Mouse (Mus musculus): ENCODE measurements around the gene Tmem163.

Gene Tmem163

DNA sequence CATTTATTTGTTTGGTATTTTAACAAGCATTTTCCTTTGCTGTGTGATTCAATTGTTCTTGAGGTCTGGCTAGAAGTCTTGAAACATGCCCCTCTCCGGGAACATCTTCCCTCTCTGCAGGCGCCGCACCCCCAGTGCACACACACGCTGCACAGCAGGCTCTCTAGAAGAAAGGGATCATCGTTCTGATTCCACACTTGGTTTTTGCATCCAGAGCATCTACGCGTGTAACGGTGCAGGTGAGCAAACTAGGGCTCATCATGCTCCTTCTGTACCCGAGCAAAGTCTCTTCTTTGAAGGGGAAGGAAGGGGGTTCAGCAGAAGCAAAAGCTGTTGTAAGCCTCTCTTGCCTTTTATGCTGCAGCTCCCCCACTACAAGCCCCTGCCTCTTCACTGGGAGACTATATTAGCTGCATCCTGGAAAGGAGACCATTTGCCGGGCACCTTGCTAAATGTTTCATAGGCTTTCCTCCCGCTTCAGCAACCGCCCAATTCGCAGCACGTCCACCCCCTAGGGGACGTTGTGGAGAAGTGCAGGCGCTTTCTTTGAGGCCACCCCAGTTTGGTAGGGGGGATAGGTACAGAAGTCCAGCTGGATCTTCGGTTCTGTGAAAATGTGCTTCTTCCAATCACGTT lies at the start of gene Tmem163:
TSS of gene Tmem163 (minus strand) at position 51 of the 636 bp plus-strand sequence.
- in situ Hi-C loops (cut with MboI, MseI), result loop anchor here (5.0 to 10.0 kb wide), 2 partner anchors 182 to 665 kb away; no protein-coding TSS in a partner anchor

DNA sequence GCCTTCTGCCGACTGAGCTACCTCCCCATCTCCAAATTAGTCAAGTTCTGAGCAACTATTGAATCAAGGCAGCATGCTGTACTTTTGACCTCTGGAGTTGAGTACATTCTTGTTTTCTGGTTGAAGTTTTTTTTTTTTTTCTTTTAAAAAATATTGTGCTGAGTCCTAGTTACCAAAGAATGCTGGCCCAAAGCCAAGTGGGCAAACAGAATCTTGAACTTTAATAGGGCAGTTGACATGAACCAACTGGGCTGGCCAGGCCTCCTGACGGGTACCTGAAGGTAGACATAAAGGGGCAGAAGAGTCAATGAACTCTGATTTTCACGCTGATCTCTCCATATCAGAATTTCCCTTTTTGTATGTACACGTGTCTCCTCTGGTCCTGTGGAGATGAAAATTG lies 49.7 kb upstream of the Tmem163 start, which contains the start of gene Acmsd:
TSS of gene Acmsd (plus strand) at position 318 of the 400 bp plus-strand sequence.
- in situ Hi-C loops (cut with MboI, MseI), result no loop called here

DNA sequence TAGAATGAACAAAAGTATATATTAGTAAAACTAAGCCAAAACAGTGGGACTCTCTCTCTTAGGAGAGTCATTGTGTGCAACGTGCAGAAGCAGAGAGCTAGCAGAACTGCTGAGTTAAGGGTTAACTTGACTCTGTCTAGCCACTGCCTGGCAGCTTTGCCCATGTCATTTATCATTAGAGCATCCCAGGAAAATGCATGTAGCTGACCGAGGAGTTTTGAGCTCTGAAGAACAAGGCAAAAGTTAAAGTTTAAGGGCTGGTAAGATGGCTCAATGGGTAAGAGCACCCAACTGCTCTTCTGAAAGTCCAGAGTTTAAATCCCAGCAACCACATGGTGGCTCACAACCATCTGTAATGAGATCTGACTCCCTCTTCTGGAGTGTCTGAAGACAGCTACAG lies 44.2 kb upstream of the Tmem163 start:
- in situ Hi-C loops (cut with MboI, MseI), result no loop called here

- in situ Hi-C loops (cut with MboI, MseI), result no loop called here
Observed at GRCm38 (mm10) chr1:127718290-127718689, 38.9 kb upstream of the Tmem163 start.

DNA sequence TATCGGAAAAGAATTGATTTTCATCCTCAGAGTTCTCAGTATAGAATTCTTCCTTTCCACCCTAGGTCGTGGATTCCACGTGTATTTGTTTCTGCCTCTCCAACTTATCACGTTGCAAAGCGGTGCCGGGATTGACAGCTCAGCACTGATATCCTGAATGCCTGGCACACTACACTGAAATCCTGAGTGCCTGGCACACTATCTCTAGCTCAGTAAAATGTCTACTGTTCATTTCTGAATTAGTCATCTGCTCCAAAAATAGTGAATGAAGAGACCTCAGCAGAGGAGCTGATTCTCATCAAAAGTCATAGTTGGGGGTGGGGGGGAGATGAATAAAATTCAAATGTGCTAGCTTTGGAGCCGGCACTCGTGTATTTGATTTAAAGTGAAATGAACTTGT lies 37.1 kb upstream of the Tmem163 start:
- in situ Hi-C loops (cut with MboI, MseI), result no loop called here

- in situ Hi-C loops (cut with MboI, MseI), result no loop called here
Observed at GRCm38 (mm10) chr1:127706269-127706668, 26.9 kb upstream of the Tmem163 start.

DNA sequence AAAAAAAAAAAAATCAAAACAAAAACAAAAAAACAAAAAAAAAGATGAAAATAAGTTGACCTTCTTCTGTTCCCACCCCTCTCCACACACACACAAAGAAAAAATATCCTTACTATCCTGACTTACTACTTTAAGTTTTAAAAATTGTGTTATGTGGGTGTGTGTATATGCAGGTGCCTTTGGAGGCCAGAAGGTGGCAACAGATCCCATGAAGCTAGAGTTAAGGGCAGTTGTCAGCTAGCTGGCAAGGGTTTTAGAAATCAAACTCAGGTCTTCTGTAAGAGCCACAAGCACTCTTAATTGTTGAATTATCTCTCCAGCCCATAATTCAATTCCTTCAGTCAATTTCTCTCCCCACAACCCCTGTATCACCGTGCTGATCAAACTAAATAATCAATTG lies 22.8 kb upstream of the Tmem163 start:
- in situ Hi-C loops (cut with MboI, MseI), result loop anchor here in 1 of 2 experiments (5.0 kb wide), 1 partner anchor 55 kb away; no protein-coding TSS in a partner anchor

GRCm38 (mm10) chr1:127696533-127696932 lies 17.2 kb upstream of the Tmem163 start:
- in situ Hi-C loops (cut with MboI, MseI), result loop anchor here in 1 of 2 experiments (10.0 kb wide), 1 partner anchor 1148 kb away; no protein-coding TSS in a partner anchor

- in situ Hi-C loops (cut with MboI, MseI), result loop anchor here in 1 of 2 experiments (5.0 kb wide), 1 partner anchor 181 kb away; no protein-coding TSS in a partner anchor
Observed at GRCm38 (mm10) chr1:127677661-127678580, 1.4 kb downstream of the Tmem163 start.

GRCm38 (mm10) chr1:127677131-127677631 lies 2.2 kb downstream of the Tmem163 start:
- in situ Hi-C loops (cut with MboI, MseI), result loop anchor here in 1 of 2 experiments (5.0 kb wide), 1 partner anchor 180 kb away; no protein-coding TSS in a partner anchor

DNA sequence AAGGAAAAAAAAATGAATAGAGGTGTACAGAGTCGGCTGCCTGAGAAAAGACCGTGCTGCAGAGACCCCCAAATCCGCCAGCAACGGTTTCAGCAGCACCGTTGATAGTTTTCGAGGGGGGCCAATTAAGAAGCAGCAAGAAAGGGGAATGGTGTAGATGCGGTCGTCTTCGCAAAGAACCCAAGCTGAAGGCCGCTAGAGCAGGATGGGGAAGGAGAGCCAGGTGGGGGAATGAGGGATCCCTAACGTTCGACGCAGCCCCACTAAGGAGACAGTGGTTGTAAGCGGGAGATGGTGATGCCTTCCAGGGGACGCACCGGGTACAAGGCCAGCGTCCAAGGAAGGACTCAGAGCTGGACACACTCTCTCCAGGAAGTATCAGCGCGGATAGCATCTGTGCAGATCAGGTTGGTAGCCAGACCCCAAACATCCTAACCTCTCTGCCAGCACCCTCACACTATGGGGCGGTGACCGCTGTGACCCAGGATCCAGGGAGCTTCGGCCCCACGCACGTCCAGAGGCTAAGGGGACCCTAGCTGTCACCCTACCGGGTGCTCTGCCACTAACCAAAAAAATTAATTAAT lies 2.7 kb downstream of the Tmem163 start:
- in situ Hi-C loops (cut with MboI, MseI), result loop anchor here in 1 of 2 experiments (5.0 kb wide), 1 partner anchor 179 kb away; no protein-coding TSS in a partner anchor

DNA sequence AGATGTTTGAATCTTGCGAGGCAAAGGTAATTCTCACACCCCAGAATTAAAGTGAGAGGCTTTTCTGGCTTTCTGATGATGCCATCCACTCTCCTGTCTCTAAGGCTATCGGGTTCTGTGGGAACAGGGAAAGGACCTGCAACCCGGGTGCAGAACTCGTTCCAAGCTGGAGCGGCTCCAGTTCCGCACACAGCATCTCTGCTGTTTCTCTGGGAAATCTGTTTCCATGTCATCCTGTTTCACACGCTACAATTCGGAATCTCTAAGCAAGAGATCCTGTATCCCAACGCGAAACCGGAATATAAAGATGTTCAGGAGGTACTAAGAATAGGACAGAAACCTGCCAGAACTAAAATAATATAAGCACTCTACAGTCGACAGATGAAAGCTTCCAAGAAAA lies 3.2 kb downstream of the Tmem163 start:
- in situ Hi-C loops (cut with MboI, MseI), result loop anchor here in 1 of 2 experiments (5.0 kb wide), 1 partner anchor 179 kb away; no protein-coding TSS in a partner anchor

DNA sequence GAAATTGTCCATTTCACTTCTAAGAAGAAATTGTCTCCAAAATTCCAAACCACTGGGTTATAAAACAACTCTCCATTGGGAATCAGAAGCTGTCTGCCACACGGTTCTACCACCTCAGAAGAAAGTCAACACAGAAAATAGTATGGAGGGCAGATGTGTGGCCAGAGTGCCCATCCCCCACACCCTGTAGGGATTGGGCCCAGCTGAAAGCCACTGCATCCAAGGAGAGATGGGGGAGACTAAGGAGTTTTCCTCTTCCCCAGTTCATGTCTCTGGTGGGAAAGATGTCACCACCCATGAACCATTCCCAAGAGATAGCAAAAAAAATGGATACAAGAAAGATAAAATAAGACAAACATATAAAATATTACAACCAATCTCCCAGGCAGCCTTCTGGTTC lies 4.1 kb downstream of the Tmem163 start:
- in situ Hi-C loops (cut with MboI, MseI), result loop anchor here in 1 of 2 experiments (5.0 kb wide), 1 partner anchor 178 kb away; no protein-coding TSS in a partner anchor

GRCm38 (mm10) chr1:127673221-127674050 lies 5.9 kb downstream of the Tmem163 start:
- in situ Hi-C loops (cut with MboI, MseI), result no loop called here

GRCm38 (mm10) chr1:127668161-127668560 lies 11.2 kb downstream of the Tmem163 start:
- in situ Hi-C loops (cut with MboI, MseI), result no loop called here

DNA sequence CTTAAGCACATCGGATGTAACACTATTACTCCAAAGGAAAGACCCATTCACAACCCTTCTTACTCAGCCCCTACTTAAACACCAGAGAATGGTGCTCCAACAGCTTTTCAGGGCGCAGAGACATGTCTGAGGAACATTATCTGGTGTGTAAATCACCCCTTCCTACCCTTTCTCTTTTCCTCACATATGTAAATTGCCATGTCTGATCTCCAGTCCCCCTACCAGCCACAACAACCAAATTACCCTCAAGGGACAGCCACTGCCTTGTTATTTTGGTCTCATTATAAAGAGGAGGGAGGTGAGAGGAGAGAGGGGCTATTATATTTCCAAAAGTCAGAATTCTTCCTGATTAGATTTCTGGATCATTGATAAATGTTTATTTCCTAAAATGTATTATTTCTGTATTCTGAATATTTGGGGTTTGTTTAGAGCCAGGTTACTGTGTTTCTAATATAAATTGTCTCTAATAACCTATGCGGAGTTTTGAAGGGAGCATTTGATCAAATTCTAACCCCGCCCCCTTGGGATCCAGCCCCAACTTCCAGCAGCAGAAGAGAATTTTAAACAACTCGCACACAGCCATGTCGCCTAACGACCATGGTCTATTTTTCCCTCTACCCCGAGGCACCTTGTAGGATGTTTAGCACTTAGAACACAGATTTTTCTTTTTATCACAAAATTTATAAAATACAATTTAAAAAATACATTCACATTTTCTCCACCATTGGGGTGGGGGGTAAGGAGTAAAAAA lies 12.1 kb downstream of the Tmem163 start:
- in situ Hi-C loops (cut with MboI, MseI), result no loop called here

DNA sequence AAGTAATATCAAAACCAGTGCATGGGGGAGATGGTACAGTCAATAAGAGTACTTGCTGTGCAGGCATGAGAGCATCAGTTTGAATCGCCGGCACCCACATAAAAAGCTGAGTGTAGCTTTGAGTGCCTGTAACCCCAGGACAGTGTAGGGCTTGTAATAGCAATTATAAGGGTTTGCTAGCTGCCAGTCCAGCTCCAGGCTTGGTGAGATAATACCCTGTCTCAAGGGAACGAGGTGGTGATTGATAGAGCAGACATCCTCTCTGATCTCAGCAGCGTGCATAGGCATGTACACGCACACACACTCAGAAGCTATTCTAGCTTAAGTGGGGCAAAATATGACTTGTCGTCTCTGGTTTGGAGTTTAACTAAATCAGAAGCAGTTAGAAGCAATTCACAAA lies 13.1 kb downstream of the Tmem163 start:
- in situ Hi-C loops (cut with MboI, MseI), result no loop called here

DNA sequence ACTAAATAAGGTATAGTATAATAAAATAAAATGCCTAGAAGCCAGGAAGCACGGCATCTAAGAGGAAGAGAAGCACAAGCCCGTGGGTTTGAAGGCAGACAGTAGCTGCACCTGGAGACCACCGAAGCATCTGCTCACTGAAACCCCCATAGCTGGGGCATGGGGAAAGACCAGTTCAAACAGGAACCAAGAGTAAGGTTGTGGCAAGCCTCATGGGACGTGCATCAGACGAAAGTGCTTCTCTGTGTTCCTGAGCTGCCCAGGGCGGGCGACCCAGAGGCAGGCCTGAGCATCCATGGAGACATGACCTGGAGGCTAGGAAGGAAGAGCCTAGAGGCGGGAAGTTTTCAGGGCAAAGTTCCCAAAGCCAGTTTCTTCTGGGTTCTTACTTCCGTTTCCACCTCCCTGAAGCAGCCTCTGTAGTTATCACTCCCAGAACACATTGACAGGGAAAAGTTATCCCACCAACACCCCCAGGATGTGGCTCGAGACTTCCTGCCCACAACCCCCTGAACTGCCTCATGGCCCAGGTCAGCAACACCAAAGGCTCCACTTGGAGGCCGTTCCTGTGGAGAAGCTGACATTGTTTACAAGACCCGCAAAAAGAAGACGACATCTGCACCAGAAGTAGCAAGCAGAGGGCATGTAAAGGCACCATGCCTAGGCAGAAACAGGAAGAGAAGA lies 16.8 kb downstream of the Tmem163 start:
- in situ Hi-C loops (cut with MboI, MseI), result no loop called here
